Mouse (Mus musculus) ovary, postnatal 10 days (tissue): ENCODE results near the gene Clec4a1.

Experiments
- DNase-seq: peaks from one replicate; pipeline ENCODE4 v3.0.0; 2022; ENCODE audit warnings: low spot score

Gene Clec4a1

GRCm38 (mm10) chr6:122921451-122921850 lies at the start of gene Clec4a1:
Gene Clec4a1 (plus strand): TSS chr6:122921848.
- no peak for DNase-seq

GRCm38 (mm10) chr6:122872800-122873199 lies 48.8 kb upstream of the Clec4a1 start:
- no peak for DNase-seq

DNA sequence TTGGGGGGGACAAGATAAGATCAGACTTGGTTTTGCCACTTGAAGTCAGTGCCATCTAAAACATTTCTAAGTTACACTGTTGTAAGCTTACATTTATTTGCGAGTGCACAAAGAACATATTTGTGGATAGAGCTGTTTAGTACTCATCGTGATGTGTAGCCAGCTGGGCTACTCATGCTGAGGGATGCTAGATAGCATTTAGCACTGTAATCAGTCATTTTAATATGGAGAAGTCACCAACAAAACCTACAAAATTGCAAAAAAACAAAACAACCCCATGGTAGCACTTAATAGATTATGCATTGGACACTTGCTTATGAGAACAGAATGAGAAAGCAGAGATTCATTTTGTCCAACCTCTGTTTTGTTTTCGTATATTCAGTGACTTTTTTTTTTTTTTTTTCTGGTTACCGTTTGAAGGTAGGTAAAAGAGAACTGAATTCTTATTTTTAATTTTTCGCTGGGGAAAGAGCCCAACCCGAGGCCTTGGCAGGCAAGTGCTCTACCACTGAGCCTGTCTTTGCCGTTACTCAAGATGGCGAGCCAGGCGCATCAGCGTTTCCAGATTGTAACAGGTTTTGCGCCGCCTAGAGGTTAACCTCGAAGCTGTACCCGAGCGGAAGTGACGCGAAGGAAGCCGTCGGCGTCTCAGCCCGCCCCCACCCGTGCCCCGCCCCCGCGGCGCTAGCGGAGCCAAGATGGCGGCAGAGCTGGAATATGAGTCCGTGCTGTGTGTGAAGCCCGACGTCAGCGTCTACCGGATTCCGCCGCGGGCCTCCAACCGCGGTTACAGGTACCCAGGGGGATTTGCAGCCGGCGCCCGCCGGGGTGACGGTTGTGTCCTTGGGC lies 47.6 kb upstream of the Clec4a1 start, which contains the start of gene Necap1:
Gene Necap1 (plus strand): TSS at position 604 of the 849 bp plus-strand sequence.
- DNase-seq, result peak; percentile 93

DNA sequence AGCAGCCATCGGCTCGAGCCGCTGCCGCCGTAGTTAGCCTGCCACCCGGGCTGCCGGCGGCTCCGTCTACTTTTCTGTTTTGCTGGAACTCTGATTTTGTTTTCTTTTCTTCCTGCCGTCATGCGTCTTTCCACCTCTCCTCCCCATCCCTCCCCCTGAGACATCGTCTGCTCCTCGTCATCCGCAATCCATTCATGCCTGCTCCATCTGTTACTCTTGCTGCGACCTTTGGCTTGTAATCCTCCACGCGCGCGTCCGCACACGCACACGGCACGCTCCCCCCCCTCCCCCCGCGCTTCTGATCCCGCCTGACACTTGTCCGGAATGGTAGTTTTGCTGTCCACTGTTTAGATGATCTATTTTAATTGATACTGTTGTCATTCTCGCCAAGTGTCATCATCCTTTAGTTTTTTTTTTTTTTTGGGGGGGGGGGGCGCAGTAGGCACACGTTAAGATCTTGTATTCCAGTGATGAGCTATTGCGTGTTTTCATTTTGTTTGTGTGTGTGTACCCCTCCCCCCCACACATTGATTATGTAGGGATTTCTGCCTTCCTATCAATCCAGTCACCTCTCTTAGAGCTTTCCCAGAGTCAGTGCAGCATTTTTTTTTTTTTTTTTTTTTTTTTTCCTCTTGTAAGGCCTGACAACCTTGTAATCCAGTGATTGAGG lies 46.8 kb upstream of the Clec4a1 start:
- no peak for DNase-seq

DNA sequence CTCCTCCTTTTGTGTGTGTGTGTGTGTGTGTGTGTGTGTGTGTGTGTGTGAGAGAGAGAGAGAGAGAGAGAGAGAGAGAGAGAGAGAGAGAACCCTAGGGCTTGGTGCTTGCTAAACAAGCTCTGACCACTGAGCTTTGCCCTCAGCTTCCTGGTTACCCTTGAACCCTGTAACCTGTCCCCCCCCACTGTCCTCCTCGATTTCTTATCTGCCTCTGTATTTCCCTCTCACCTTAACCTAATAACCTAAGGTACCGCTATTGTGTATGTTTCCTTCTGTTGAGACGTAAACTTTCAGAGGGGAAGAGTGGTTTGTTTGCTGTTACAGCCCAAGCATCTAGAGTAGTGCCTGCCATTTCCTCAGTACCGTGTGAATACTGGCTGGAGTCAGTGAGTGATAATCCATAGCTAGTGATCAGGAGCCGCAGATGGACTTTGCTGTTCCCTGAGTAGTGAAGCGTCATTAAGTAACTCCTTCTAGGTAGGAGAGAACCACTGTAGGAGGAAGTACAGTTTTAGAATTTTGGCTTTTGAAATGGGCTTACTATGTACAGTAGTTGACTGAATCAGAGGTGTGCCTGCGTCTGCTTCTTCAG lies 42.4 kb upstream of the Clec4a1 start:
- no peak for DNase-seq

DNA sequence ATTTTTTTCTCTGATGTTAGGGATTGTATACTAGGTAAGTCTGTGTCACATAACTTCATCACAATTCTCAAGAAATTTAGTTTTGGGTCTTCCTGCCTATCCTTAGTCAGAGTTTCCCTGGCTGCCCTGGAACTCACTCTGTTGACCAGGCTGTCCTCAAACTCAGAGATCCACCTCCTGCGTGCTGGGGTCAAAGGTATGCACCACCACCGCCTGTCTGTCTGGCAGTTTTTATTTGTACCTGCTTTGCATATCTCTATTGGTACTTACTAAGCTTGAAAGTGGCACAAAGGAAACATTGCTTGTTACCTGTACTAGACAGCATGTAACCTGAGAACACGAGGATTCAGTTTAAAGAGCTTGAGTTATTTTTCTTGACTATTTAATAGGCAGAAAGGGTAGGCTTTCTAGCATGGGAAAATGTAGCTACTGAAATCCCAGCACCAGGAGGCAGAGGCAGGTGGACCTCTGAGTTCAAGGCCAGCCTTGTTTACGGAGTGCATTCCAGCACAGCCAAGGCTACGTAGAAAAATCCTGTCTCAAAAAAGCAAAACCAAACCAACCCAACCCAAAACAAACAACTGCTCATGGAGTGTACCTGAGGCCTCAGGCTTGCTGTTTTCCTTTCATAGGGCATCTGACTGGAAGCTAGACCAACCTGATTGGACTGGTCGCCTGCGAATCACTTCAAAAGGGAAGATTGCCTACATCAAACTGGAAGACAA lies 41.7 kb upstream of the Clec4a1 start:
- DNase-seq, result no peak

GRCm38 (mm10) chr6:122881287-122881686 lies 40.4 kb upstream of the Clec4a1 start:
- no peak for DNase-seq

GRCm38 (mm10) chr6:122883603-122884002 lies 38.0 kb upstream of the Clec4a1 start:
- no peak for DNase-seq

DNA sequence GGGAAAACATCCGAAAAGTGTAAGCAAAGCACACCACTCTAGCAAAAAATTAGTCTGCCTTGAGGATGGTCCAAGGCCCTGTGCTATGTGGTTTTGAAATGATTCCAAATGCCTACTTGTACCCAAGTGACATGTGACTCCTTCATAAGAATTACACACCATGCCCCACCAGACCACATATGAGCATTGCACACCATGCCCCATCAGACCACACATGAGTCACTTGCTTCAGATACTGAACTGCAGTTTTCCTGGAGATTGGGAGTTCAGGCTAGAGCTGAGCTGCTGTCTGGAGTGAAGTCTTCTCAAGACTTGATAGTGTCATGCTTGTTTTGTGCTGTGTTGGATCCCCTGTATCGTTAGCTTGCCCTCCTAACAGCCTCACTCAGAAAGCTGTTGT lies 32.0 kb upstream of the Clec4a1 start:
- DNase-seq, result no peak

DNA sequence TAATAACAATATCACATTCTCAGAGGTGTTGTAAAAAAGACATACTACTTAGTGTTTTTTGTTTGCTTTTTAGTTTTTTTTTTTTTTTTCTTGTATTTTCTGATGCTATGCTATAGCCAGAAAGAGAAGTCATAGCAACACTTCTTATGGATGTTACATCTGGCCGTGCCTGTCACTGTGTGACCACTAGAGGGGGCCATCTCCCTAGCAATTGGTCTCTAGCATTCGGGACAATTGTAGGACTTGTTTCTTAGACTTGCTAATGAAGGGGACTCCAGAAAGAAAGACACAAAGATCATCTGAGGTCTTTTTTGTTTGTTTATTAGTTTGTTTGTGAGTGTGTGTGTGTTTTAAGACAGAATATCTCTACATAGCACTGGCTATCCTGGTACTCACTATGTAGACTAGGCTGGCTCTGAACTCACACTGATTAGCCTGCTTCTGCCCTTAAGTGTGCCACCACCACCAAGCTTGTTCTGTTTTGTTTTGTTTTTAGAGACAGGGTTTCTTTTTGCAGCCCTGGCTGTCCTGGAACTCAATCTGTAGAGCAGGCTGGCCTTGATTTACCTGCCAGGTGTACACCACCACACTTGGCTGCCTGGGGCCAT lies 29.1 kb upstream of the Clec4a1 start:
- peak; percentile 18 for DNase-seq

- no peak for DNase-seq
Measured at GRCm38 (mm10) chr6:122919922-122920321, 1.7 kb upstream of the Clec4a1 start.

- DNase-seq, result no peak
Measured at GRCm38 (mm10) chr6:122934845-122935244, 13.2 kb downstream of the Clec4a1 start.

GRCm38 (mm10) chr6:122939618-122940017 lies 18.0 kb downstream of the Clec4a1 start:
- no peak for DNase-seq

DNA sequence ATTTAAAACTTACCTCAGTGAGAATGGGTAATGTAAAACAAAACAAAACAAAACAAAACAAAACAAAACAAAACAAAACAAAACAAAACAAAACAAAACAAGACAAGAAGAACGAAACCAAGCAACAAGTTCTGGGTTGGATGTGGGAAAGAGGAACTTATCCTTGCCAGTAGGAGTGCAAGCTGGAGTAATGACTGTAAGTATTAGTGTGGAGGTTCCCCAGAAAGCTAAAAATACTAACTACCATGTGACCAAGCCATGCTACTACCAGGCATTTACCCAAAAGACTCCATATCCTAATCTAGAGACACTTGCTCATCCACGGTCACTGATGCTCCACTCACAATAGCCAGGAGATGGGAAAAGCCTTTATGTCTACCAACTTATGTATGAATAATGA lies 25.1 kb downstream of the Clec4a1 start:
- DNase-seq, result no peak

- no peak for DNase-seq
Measured at GRCm38 (mm10) chr6:122952401-122952800, 30.8 kb downstream of the Clec4a1 start, which contains the start of gene Clec4a3. Gene Clec4a3 (plus strand): TSS chr6:122952515.

DNA sequence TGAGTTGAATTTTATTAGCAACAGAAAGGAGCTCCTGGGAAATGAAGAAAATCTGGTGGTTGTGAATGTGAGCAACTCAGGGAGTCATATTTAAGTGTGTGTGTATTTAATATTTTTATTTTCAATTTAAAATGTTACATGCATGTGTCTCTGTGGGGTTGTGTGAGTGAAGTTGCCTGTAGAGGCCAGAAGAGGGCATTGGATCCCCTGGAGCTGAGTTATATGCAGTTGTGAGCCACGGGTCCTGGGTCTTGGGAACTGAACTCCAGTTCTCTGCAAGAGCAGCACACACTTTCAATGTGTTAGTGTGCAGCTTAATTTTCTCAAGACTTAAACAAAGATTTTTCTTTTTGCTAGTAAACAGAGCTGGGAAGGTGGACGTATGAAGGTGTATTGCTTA lies 42.9 kb downstream of the Clec4a1 start:
- no peak for DNase-seq

GRCm38 (mm10) chr6:122969048-122969447 lies 47.4 kb downstream of the Clec4a1 start:
- DNase-seq, result no peak
